Mouse (Mus musculus) frontal cortex, postnatal 14 days (tissue): Measurements from ENCODE around the gene Zfp598.
A peak's percentile ranks its signal among the peaks of the same experiment; 100 is the strongest.
"Not testable (repeated sequence)": the region's sequence is repeated elsewhere in the genome, so short reads cannot be mapped to it uniquely, and the experiment has no call there.

ENCODE experiments used
- DNase-seq, 2 experiments: peaks; one replicate each; pipeline ENCODE4 v3.0.0; 2022; ENCODE audit warnings: low spot score in 2 of 2

Gene Zfp598

GRCm38 (mm10) chr17:24647493-24647892 is 22.0 kb upstream of the Zfp598 start:
- DNase-seq: no peak

GRCm38 (mm10) chr17:24648731-24649377 is 20.6 kb upstream of the Zfp598 start:
- DNase-seq: no peak

- DNase-seq: peak in 1 of 2 experiments; percentile 31
These were observed 19.9 kb upstream of the Zfp598 start for GRCm38 (mm10) chr17:24649581-24650069.

GRCm38 (mm10) chr17:24650070-24650616 is 19.3 kb upstream of the Zfp598 start, which contains the start of gene Slc9a3r2:
TSS of gene Slc9a3r2 (minus strand) at chr17:24650327.
- no peak for DNase-seq

- no peak for DNase-seq
These were observed 18.7 kb upstream of the Zfp598 start for GRCm38 (mm10) chr17:24650766-24651165.

- DNase-seq: no peak
These were observed 17.7 kb upstream of the Zfp598 start for GRCm38 (mm10) chr17:24651835-24652234.

- peak in 1 of 2 experiments; percentile 60 for DNase-seq
These were observed 15.3 kb upstream of the Zfp598 start for GRCm38 (mm10) chr17:24653967-24654710.

GRCm38 (mm10) chr17:24654969-24655368 is 14.5 kb upstream of the Zfp598 start:
- no peak for DNase-seq

GRCm38 (mm10) chr17:24658017-24658758 is 11.3 kb upstream of the Zfp598 start, which contains the start of gene Npw:
TSS of gene Npw (minus strand) at chr17:24658457.
- no peak for DNase-seq

GRCm38 (mm10) chr17:24667011-24667410 is 2.5 kb upstream of the Zfp598 start:
- not testable (repeated sequence) for DNase-seq

- no peak for DNase-seq
These were observed 2.1 kb upstream of the Zfp598 start for GRCm38 (mm10) chr17:24667416-24667815.

- DNase-seq: not testable (repeated sequence)
These were observed 308 bp upstream of the Zfp598 start for GRCm38 (mm10) chr17:24669214-24669544.

GRCm38 (mm10) chr17:24670246-24670844 is 858 bp downstream of the Zfp598 start:
- DNase-seq: no peak

- DNase-seq: no peak
These were observed 1.9 kb downstream of the Zfp598 start for GRCm38 (mm10) chr17:24671346-24671745.

GRCm38 (mm10) chr17:24672141-24672540 is 2.7 kb downstream of the Zfp598 start:
- no peak for DNase-seq

- no peak for DNase-seq
These were observed 4.8 kb downstream of the Zfp598 start for GRCm38 (mm10) chr17:24674277-24674676.

- no peak for DNase-seq
These were observed 6.7 kb downstream of the Zfp598 start for GRCm38 (mm10) chr17:24676187-24676586.

- DNase-seq: no peak
These were observed 7.4 kb downstream of the Zfp598 start for GRCm38 (mm10) chr17:24676877-24677276.

- no peak for DNase-seq
These were observed 8.1 kb downstream of the Zfp598 start for GRCm38 (mm10) chr17:24677500-24678080.

GRCm38 (mm10) chr17:24686514-24686913 is 17.0 kb downstream of the Zfp598 start:
- DNase-seq: no peak

GRCm38 (mm10) chr17:24687146-24687595 is 17.7 kb downstream of the Zfp598 start:
- no peak for DNase-seq
